Mouse (Mus musculus): Measurements from ENCODE around the gene Gm4181.
"Not testable (repeated sequence)": the region's sequence is repeated elsewhere in the genome, so short reads cannot be mapped to it uniquely, and the experiment has no call there.

GRCm38 (mm10) chr14:51635566-51635965, at the start of gene Gm4181:
- TF ChIP-seq CTCF, EP300 (IDR thresholded peaks at IDR 0.05; ENCODE audit: low read depth): not testable (repeated sequence)

Measured in liver, postnatal 0 days (tissue).